Mouse (Mus musculus): ENCODE results near the gene Gtf3c6.

GRCm38 (mm10) chr10:40250969-40251368 lies 6.9 kb downstream of the Gtf3c6 start:
- TF ChIP-seq POLR2A (IDR thresholded peaks at IDR 0.05; ENCODE audit: control insufficient read depth, low read depth, low read length) (no peak), CTCF (IDR thresholded peaks at IDR 0.05; ENCODE audit: control insufficient read depth, insufficient read depth, insufficient replicate concordance, low read depth, low read length) (no peak)
